Mouse (Mus musculus) cerebellum, postnatal 4 days (tissue): ENCODE measurements at regions not wholly inside any gene's neighbourhood (a gene's known extent, or its start where the extent isn't known, plus 50 kb on each side); places are given as distances from the start of the nearest gene placed in this dataset.
"Not testable (repeated sequence)": the region's sequence is repeated elsewhere in the genome, so short reads cannot be mapped to it uniquely, and the experiment has no call there.

ENCODE experiments used
- DNase-seq, 2 experiments: peaks; one replicate each; pipeline ENCODE4 v3.0.0; 2022; ENCODE audit warnings: low spot score in 2 of 2, mixed read lengths in 1 of 2

- DNase-seq, result no peak
These were observed 176.1 kb upstream of the Arhgap18 start for GRCm38 (mm10) chr10:26577087-26577486.

- DNase-seq, result no peak
These were observed 168.1 kb upstream of the Arhgap18 start for GRCm38 (mm10) chr10:26585106-26585505.

DNA sequence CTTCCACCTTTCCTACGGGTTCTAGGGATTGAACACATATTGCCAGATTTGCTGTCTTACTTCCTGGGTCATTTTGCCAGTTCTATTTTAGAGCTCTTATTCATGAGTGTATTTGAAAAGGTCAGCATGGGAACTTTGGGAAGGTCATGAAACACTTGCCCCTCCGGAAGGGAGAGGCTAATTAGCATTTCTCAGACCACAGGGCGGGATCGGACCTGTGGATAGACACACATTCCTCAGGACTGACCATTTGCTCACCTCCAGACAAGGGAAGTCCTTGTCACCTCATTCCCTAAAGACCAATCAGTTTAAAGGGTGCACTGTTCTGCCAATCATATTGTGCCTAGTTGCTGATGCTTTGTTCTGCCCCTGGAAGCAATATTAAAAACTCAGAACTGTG lies 146.1 kb upstream of the Arhgap18 start:
- not testable (repeated sequence) for DNase-seq

DNA sequence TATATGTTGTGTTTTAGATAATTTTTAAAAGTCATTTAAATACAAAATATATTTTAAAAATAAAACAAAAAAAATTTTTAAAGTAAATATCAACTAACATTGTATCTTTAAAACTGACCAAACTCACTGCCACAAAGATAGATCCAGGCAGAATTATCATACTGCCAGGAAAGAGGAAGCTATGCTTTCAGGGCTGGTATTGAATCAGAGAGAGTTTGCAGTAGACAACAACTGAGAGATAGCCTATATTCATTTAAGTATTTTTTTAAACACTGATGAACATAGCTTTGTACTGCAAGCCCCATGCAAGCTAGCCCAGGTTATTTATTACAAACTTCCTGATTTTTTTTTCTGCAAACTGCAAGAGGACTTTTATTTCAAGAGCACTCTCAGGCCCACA lies 142.0 kb upstream of the Arhgap18 start:
- DNase-seq, result no peak

- DNase-seq, result no peak
These were observed 122.9 kb upstream of the Arhgap18 start for GRCm38 (mm10) chr10:26630196-26630760.

DNA sequence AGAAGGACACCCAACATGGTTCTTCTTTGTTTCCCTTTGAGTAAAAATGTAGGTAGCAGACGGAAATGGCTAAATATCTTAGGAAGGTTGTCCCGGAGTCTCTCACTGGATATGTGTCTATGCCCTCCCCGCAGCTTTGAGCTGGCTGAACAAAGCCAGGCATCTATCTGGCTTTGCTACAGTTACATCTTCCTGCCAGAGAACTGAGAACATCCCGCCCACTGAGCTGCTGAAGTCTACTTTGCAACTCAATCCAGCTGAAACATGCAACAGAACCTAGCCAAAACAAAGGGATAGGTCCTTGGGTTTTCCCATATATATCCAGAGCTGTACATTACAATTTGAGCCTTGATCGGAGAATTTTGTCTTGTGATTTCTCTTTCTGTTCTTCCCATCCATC lies 121.0 kb upstream of the Arhgap18 start:
- DNase-seq, result no peak

DNA sequence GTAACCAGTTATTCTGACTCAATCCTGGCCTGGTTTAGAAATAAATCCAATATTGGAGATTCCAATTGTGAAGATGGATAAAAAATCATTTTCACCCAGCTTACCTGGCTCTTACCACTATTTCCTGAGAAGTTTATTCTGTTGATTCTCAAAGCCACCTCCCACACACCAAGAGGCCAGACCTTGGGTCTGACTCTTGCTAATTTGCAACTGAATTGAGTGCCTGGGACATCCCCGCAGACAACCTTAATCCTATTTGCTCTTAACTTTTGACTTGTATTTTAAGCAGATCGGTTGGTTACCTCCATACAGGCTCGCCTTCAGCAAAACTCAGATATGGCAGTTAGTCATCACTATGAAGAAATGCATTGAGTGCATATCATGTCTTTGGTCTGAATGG lies 115.8 kb upstream of the Arhgap18 start:
- no peak for DNase-seq

DNA sequence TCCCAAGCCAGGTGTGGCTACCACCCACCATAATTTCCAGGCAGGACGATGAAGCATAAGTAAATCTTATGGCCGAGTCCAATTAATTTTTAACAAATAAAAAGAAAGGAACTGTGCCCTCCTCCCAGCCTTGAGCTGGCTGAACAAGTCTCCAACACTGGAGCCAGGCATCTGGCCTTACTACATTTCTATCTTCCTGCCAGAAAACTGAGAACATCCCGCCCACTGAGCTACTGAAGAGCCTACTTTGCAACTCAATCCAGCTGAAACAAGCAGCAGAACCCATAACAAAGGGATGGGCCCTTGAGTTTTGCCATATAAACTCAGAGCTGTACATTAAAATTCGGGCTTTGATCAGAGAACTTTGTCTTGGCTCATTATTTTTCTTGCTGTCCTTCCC lies 115.2 kb upstream of the Arhgap18 start:
- no peak for DNase-seq

GRCm38 (mm10) chr10:26639118-26639517 lies 114.1 kb upstream of the Arhgap18 start:
- DNase-seq, result no peak

GRCm38 (mm10) chr10:26653103-26653502 lies 100.1 kb upstream of the Arhgap18 start:
- DNase-seq, result no peak

- no peak for DNase-seq
These were observed 89.0 kb upstream of the Arhgap18 start for GRCm38 (mm10) chr10:26664270-26664669.

- no peak for DNase-seq
These were observed 73.6 kb upstream of the Arhgap18 start for GRCm38 (mm10) chr10:26679500-26680227.

GRCm38 (mm10) chr10:26694761-26695160 lies 58.5 kb upstream of the Arhgap18 start:
- no peak for DNase-seq

DNA sequence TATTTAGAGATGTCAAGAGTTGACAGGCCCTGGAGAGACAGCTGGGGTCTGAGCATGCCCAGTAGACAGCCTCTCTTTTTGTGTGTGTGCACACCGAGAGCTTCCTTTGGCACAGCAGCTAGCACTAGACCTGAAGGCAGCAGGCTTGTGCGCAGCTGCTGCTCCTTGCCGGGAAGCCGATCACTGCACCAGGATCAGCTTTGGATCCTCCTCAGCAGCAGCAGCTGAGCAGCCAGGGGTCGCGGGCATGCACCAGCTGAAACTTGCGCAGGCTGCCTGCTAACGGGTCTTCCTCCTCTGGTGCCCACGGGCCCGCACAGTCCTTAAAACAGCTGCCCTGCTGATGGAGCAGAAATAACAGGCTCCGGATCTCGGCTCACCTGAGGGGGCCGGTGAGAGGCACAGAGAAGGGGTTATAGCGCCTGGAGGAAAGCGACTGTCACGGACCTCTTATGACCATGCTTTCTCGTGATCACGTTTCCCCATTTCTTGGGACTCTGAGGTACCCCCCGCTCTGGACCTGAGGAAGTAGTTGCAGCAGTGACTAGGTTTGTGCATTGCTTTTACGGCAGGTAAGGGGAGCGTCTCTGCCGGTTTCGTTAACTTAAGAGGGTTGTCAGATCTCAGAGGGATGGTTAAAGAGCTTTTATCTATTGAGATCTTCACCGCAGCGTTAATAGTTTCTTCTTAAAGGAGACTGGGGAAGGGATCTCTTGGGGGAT lies 57.8 kb upstream of the Arhgap18 start:
- peak; percentile 25 to 40 for DNase-seq
